Mouse (Mus musculus): ENCODE data around the gene Gprc5d. TPM values are rescaled to one million over a fixed set of nuclear protein-coding genes. Genes with fewer than 3 reads are reported as not detected.

Gene Gprc5d
- polyA plus RNA-seq (2014; fragmentation: Nextera tagmentation; extraction: Ambion mirVana), result not detected in 2 replicates

- Histone ChIP-seq H3K36me3 (ENCODE audit: control insufficient read depth, insufficient read depth, low read length) (no peaks in the 10 kb centered on the region), H3K27ac (replicated peaks; ENCODE audit: low read depth, low read length) (no peak within 1 kb of the TSS), H3K4me2 (ENCODE audit: low read length) (no peak within 1 kb of the TSS), H3K9me3 (ENCODE audit: control insufficient read depth, low read length) (no peaks in the 10 kb centered on the region), H3K4me3 (replicated peaks; ENCODE audit: low read depth, low read length) (no peak within 1 kb of the TSS), H3K27me3 (ENCODE audit: control insufficient read depth, insufficient read depth, low read length) (peaks cover 17% of the 10 kb centered on the region), H3K4me1 (ENCODE audit: control insufficient read depth, insufficient read depth, low read length) (peaks cover 3% of the 10 kb centered on the region; the same call in 1 of the 2 replicates), H3K9ac (replicated peaks; ENCODE audit: low read length) (no peak within 1 kb of the TSS)
- DNase-seq (no peak), ATAC-seq (ENCODE audit: low FRiP score, low TSS enrichment) (no peak)
- 92% methylated on average over 5 of the region's 5 CpGs for WGBS
Observed at GRCm38 (mm10) chr6:135118183-135118582, at the start of gene Gprc5d. Gprc5d (minus strand) TSS chr6:135118283.

GRCm38 (mm10) chr6:135166712-135167111, 48.6 kb upstream of the Gprc5d start:
- 0 out of 2 replicates have a peak, but pooled peaks cover 9% of the 10 kb centered on the region for H3K27me3 ChIP-seq (ENCODE audit: control insufficient read depth, insufficient read depth, low read length)
- 54% methylated on average over 5 of the region's 5 CpGs for WGBS
- no peaks in the 10 kb centered on the region for H3K4me1 ChIP-seq (ENCODE audit: control insufficient read depth, insufficient read depth, low read length)
- no peak overlapping the region for H3K27ac ChIP-seq (replicated peaks; ENCODE audit: low read depth, low read length)
- no peak overlapping the region for H3K9ac ChIP-seq (replicated peaks; ENCODE audit: low read length)
- no peaks in the 10 kb centered on the region for H3K9me3 ChIP-seq (ENCODE audit: control insufficient read depth, low read length)
- DNase-seq, result no peak
- ATAC-seq (ENCODE audit: low FRiP score, low TSS enrichment), result no peak
- no peak overlapping the region for H3K4me3 ChIP-seq (replicated peaks; ENCODE audit: low read depth, low read length)
- H3K4me2 ChIP-seq (ENCODE audit: low read length), result no peak overlapping the region
- no peaks in the 10 kb centered on the region for H3K36me3 ChIP-seq (ENCODE audit: control insufficient read depth, insufficient read depth, low read length)

- Histone ChIP-seq H3K27me3 (ENCODE audit: control insufficient read depth, insufficient read depth, low read length) (0 out of 2 replicates have a peak, but pooled peaks cover 9% of the 10 kb centered on the region), H3K4me1 (ENCODE audit: control insufficient read depth, insufficient read depth, low read length) (no peaks in the 10 kb centered on the region), H3K4me3 (replicated peaks; ENCODE audit: low read depth, low read length) (no peak overlapping the region), H3K36me3 (ENCODE audit: control insufficient read depth, insufficient read depth, low read length) (no peaks in the 10 kb centered on the region), H3K9me3 (ENCODE audit: control insufficient read depth, low read length) (no peaks in the 10 kb centered on the region), H3K4me2 (ENCODE audit: low read length) (no peak overlapping the region), H3K27ac (replicated peaks; ENCODE audit: low read depth, low read length) (no peak overlapping the region), H3K9ac (replicated peaks; ENCODE audit: low read length) (no peak overlapping the region)
- WGBS, result 86% methylated on average over 3 of the region's 3 CpGs
- DNase-seq (no peak), ATAC-seq (ENCODE audit: low FRiP score, low TSS enrichment) (no peak)
Observed at GRCm38 (mm10) chr6:135166262-135166661, 48.2 kb upstream of the Gprc5d start.

- no peak overlapping the region for H3K4me2 ChIP-seq (ENCODE audit: low read length)
Observed at GRCm38 (mm10) chr6:135165706-135166105, 47.6 kb upstream of the Gprc5d start.

GRCm38 (mm10) chr6:135165191-135165590, 47.1 kb upstream of the Gprc5d start:
- ATAC-seq (ENCODE audit: low FRiP score, low TSS enrichment), result no peak
- H3K9ac ChIP-seq (replicated peaks; ENCODE audit: low read length), result no peak overlapping the region
- 92% methylated on average over 3 of the region's 3 CpGs for WGBS
- no peak overlapping the region for H3K4me2 ChIP-seq (ENCODE audit: low read length)
- H3K4me1 ChIP-seq (ENCODE audit: control insufficient read depth, insufficient read depth, low read length), result no peaks in the 10 kb centered on the region
- H3K27me3 ChIP-seq (ENCODE audit: control insufficient read depth, insufficient read depth, low read length), result 0 out of 2 replicates have a peak, but pooled peaks cover 9% of the 10 kb centered on the region
- no peak overlapping the region for H3K27ac ChIP-seq (replicated peaks; ENCODE audit: low read depth, low read length)
- H3K9me3 ChIP-seq (ENCODE audit: control insufficient read depth, low read length), result no peaks in the 10 kb centered on the region
- no peaks in the 10 kb centered on the region for H3K36me3 ChIP-seq (ENCODE audit: control insufficient read depth, insufficient read depth, low read length)
- no peak overlapping the region for H3K4me3 ChIP-seq (replicated peaks; ENCODE audit: low read depth, low read length)
- DNase-seq, result no peak

More at GRCm38 (mm10) chr6:135165706-135166105, 47.6 kb upstream of the Gprc5d start:
- H3K36me3 ChIP-seq (ENCODE audit: control insufficient read depth, insufficient read depth, low read length), result no peaks in the 10 kb centered on the region
- H3K9ac ChIP-seq (replicated peaks; ENCODE audit: low read length), result no peak overlapping the region
- H3K27ac ChIP-seq (replicated peaks; ENCODE audit: low read depth, low read length), result no peak overlapping the region
- 89% methylated on average over 2 of the region's 2 CpGs for WGBS
- no peak for ATAC-seq (ENCODE audit: low FRiP score, low TSS enrichment)
- H3K4me3 ChIP-seq (replicated peaks; ENCODE audit: low read depth, low read length), result no peak overlapping the region
- H3K27me3 ChIP-seq (ENCODE audit: control insufficient read depth, insufficient read depth, low read length), result 0 out of 2 replicates have a peak, but pooled peaks cover 9% of the 10 kb centered on the region
- DNase-seq, result no peak
- no peaks in the 10 kb centered on the region for H3K4me1 ChIP-seq (ENCODE audit: control insufficient read depth, insufficient read depth, low read length)
- H3K9me3 ChIP-seq (ENCODE audit: control insufficient read depth, low read length), result no peaks in the 10 kb centered on the region

- Histone ChIP-seq H3K36me3 (ENCODE audit: control insufficient read depth, insufficient read depth, low read length) (no peaks in the 10 kb centered on the region), H3K4me2 (ENCODE audit: low read length) (no peak overlapping the region), H3K4me3 (replicated peaks; ENCODE audit: low read depth, low read length) (no peak overlapping the region), H3K27ac (replicated peaks; ENCODE audit: low read depth, low read length) (no peak overlapping the region), H3K4me1 (ENCODE audit: control insufficient read depth, insufficient read depth, low read length) (no peaks in the 10 kb centered on the region), H3K9ac (replicated peaks; ENCODE audit: low read length) (no peak overlapping the region), H3K9me3 (ENCODE audit: control insufficient read depth, low read length) (no peaks in the 10 kb centered on the region), H3K27me3 (ENCODE audit: control insufficient read depth, insufficient read depth, low read length) (0 out of 2 replicates have a peak, but pooled peaks cover 7% of the 10 kb centered on the region)
- WGBS, result 79% methylated on average over 4 of the region's 4 CpGs
- ATAC-seq (ENCODE audit: low FRiP score, low TSS enrichment) (no peak), DNase-seq (no peak)
Observed at GRCm38 (mm10) chr6:135162861-135163260, 44.8 kb upstream of the Gprc5d start.

- Histone ChIP-seq H3K4me3 (replicated peaks; ENCODE audit: low read depth, low read length) (no peak overlapping the region), H3K36me3 (ENCODE audit: control insufficient read depth, insufficient read depth, low read length) (no peaks in the 10 kb centered on the region), H3K4me1 (ENCODE audit: control insufficient read depth, insufficient read depth, low read length) (no peaks in the 10 kb centered on the region), H3K9ac (replicated peaks; ENCODE audit: low read length) (no peak overlapping the region), H3K27me3 (ENCODE audit: control insufficient read depth, insufficient read depth, low read length) (0 out of 2 replicates have a peak, but pooled peaks cover 2% of the 10 kb centered on the region), H3K9me3 (ENCODE audit: control insufficient read depth, low read length) (no peaks in the 10 kb centered on the region), H3K4me2 (ENCODE audit: low read length) (no peak overlapping the region), H3K27ac (replicated peaks; ENCODE audit: low read depth, low read length) (no peak overlapping the region)
- no peak for ATAC-seq (ENCODE audit: low FRiP score, low TSS enrichment)
- 81% methylated on average over 3 of the region's 3 CpGs for WGBS
- DNase-seq, result no peak
Observed at GRCm38 (mm10) chr6:135162311-135162710, 44.2 kb upstream of the Gprc5d start.

GRCm38 (mm10) chr6:135161356-135161755, 43.3 kb upstream of the Gprc5d start:
- Histone ChIP-seq H3K4me3 (replicated peaks; ENCODE audit: low read depth, low read length) (no peak overlapping the region), H3K9ac (replicated peaks; ENCODE audit: low read length) (no peak overlapping the region), H3K9me3 (ENCODE audit: control insufficient read depth, low read length) (no peaks in the 10 kb centered on the region), H3K4me1 (ENCODE audit: control insufficient read depth, insufficient read depth, low read length) (no peaks in the 10 kb centered on the region), H3K36me3 (ENCODE audit: control insufficient read depth, insufficient read depth, low read length) (no peaks in the 10 kb centered on the region), H3K4me2 (ENCODE audit: low read length) (no peak overlapping the region), H3K27me3 (ENCODE audit: control insufficient read depth, insufficient read depth, low read length) (no peaks in the 10 kb centered on the region), H3K27ac (replicated peaks; ENCODE audit: low read depth, low read length) (no peak overlapping the region)
- 81% methylated on average over 4 of the region's 4 CpGs for WGBS
- no peak for DNase-seq
- ATAC-seq (ENCODE audit: low FRiP score, low TSS enrichment), result no peak

- no peak for DNase-seq
- no peaks in the 10 kb centered on the region for H3K27me3 ChIP-seq (ENCODE audit: control insufficient read depth, insufficient read depth, low read length)
- H3K4me1 ChIP-seq (ENCODE audit: control insufficient read depth, insufficient read depth, low read length), result no peaks in the 10 kb centered on the region
- no peak overlapping the region for H3K9ac ChIP-seq (replicated peaks; ENCODE audit: low read length)
- H3K27ac ChIP-seq (replicated peaks; ENCODE audit: low read depth, low read length), result no peak overlapping the region
- H3K4me2 ChIP-seq (ENCODE audit: low read length), result no peak overlapping the region
- 43% methylated on average over 4 of the region's 4 CpGs for WGBS
- no peaks in the 10 kb centered on the region for H3K36me3 ChIP-seq (ENCODE audit: control insufficient read depth, insufficient read depth, low read length)
- no peak for ATAC-seq (ENCODE audit: low FRiP score, low TSS enrichment)
- H3K9me3 ChIP-seq (ENCODE audit: control insufficient read depth, low read length), result no peaks in the 10 kb centered on the region
- no peak overlapping the region for H3K4me3 ChIP-seq (replicated peaks; ENCODE audit: low read depth, low read length)
Observed at GRCm38 (mm10) chr6:135158509-135158908, 40.4 kb upstream of the Gprc5d start.

Data from midbrain, embryonic 14.5 days (tissue).